Mouse (Mus musculus): Measurements from ENCODE around the gene Dpm3.

DNA sequence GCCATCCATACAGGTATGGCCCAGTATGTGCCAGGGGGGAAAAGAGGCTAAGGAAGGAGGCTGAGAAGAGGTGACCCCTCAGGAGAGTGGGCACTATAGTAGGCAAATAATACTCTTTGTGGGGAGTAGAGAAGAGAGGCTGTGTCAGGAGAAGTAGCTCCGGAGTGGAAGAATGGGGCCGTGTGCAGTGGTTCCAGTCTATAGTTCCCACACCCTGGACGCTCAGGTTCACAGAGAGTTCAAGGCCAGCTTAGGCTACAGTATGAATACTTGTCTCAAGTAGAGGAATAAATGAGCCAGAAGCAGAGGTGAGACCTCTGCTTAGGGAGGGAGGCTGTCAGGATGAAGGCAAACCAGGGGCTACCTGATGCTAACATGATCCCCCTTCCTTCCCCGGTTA lies 29.9 kb upstream of the Dpm3 start:
- TF ChIP-seq RAD21 (IDR thresholded peaks at IDR 0.05; ENCODE audit: low read depth, low read length) (no peak), POLR2AphosphoS2 (IDR thresholded peaks at IDR 0.05; ENCODE audit: low read depth, low read length) (no peak), SIN3A (IDR thresholded peaks at IDR 0.05; ENCODE audit: low read length) (no peak), POLR2A (IDR thresholded peaks at IDR 0.05; ENCODE audit: low read depth, low read length) (no peak)

Measured in CH12.LX (cell line).